Mouse (Mus musculus) E14TG2a.4 (cell line): Measurements from ENCODE around the gene Dctn1.

Experiments used
- CTCF ChIP-seq: conservative IDR thresholded peaks from 2 replicates; pipeline ENCODE4 v1.5.1; 2014; ENCODE audit warnings: low read length
- NANOG ChIP-seq: IDR thresholded peaks from 2 replicates; pipeline ENCODE4 v1.6.1; 2014; ENCODE audit warnings: borderline replicate concordance, low read length, mixed read lengths
- POU5F1 ChIP-seq: IDR thresholded peaks from 2 replicates; pipeline ENCODE4 v1.6.1; 2014; ENCODE audit warnings: low read length, borderline replicate concordance

DNA sequence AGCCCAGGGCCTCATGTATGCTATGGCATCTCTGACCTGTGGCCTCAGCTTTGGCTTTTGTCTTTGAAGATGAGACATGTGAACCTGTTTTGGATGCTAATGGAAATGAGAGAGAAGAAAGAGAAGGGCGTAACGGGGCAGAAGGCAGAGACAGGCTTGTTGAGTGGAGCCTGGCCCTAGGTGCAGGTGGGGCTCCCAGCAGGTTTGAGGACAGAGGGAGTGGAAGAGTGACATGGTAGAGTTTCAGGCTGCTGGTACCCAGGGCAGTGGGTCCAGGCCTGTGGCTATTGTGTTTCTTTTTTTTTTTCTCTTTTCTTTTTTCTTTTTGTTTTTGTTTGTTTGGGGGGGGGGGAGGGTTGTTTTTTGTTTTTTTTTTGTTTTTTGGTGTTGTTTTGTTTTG is 81.4 kb downstream of the Dctn1 start:
- TF ChIP-seq CTCF (no peak), NANOG (no peak), POU5F1 (no peak)
